Mouse (Mus musculus) lung, embryonic 15.5 days (tissue): ENCODE results near the gene Enpep. TPM values are rescaled to one million over a fixed set of nuclear protein-coding genes. Genes with fewer than 3 reads are reported as not detected.

Source experiments
- ATAC-seq: fragments of 200-750 bp; cut with Nextera tagmentation; 2 replicates; pipeline ENCODE4 v1.8.0; 2017; ENCODE audit warnings: moderate number of reproducible peaks, borderline replicate concordance; ENCODE audit not compliant: low FRiP score, low TSS enrichment; ENCODE audit errors: extremely low read depth
- H3K27ac ChIP-seq: fragments of 300-500 bp; sonication (generic); 2 replicates; pipeline ENCODE4 v1.5.1; 2015; ENCODE audit warnings: moderate library complexity, mild to moderate bottlenecking, inconsistent platforms
- H3K27me3 ChIP-seq: fragments of 300-500 bp; sonication (generic); 2 replicates; pipeline ENCODE4 v1.6.1; 2015; ENCODE audit warnings: inconsistent platforms
- H3K36me3 ChIP-seq: fragments of 300-500 bp; sonication (generic); 2 replicates; pipeline ENCODE4 v1.6.1; 2015; ENCODE audit warnings: inconsistent platforms
- H3K4me1 ChIP-seq: fragments of 300-500 bp; sonication (generic); 2 replicates; pipeline ENCODE4 v1.6.1; 2015; ENCODE audit warnings: inconsistent platforms
- H3K4me2 ChIP-seq: fragments of 300-500 bp; sonication (generic); 2 replicates; pipeline ENCODE4 v1.6.1; 2015; ENCODE audit warnings: inconsistent platforms, mild to moderate bottlenecking, moderate library complexity
- H3K4me3 ChIP-seq: fragments of 300-500 bp; sonication (generic); 2 replicates; pipeline ENCODE4 v1.5.1; 2015; ENCODE audit warnings: mild to moderate bottlenecking, inconsistent platforms
- H3K9ac ChIP-seq: fragments of 300-500 bp; sonication (generic); 2 replicates; pipeline ENCODE4 v1.6.1; 2015; ENCODE audit warnings: inconsistent platforms
- H3K9me3 ChIP-seq: fragments of 300-500 bp; sonication (generic); 2 replicates; pipeline ENCODE4 v1.6.1; 2016; ENCODE audit warnings: inconsistent platforms
- WGBS: fragments of 180-500 bp; shearing (Covaris S2); methylation state at CpG from one replicate; pipeline ENCODE4 v1.1.7; 2015; 5-methylcytosine and 5-hydroxymethylcytosine counted together
- polyA plus RNA-seq: library from polyadenylated mRNA; unstranded; fragments of >200 nt; fragmentation: Nextera tagmentation; extraction: Ambion mirVana; gene quantifications from 2 replicates; pipeline ENCODE4 v1.2.1, GENCODE M21; 2015

The Enpep gene
- polyA plus RNA-seq, 1 experiment from 2014 or later = 44.8 TPM

GRCm38 (mm10) chr3:129309926-129310325 lies 22.6 kb downstream of the Enpep start:
- Histone ChIP-seq H3K27ac (no peak overlapping the region), H3K4me1 (no peaks in the 10 kb centered on the region), H3K27me3 (no peaks in the 10 kb centered on the region; the same call in 1 of the 2 replicates), H3K4me3 (no peak overlapping the region), H3K9ac (no peak overlapping the region), H3K9me3 (no peaks in the 10 kb centered on the region), H3K36me3 (0 out of 2 replicates have a peak, but pooled peaks cover 3% of the 10 kb centered on the region), H3K4me2 (no peak overlapping the region)
- whole genome bisulfite sequencing = 59% methylated on average over 5 of the region's 5 CpGs
- no peak for ATAC-seq

- Histone ChIP-seq H3K4me3 (no peak overlapping the region), H3K9ac (no peak overlapping the region), H3K27ac (no peak overlapping the region), H3K9me3 (no peaks in the 10 kb centered on the region), H3K4me2 (no peak overlapping the region), H3K36me3 (0 out of 2 replicates have a peak, but pooled peaks cover 3% of the 10 kb centered on the region), H3K27me3 (no peaks in the 10 kb centered on the region; the same call in 1 of the 2 replicates), H3K4me1 (no peaks in the 10 kb centered on the region)
- ATAC-seq = no peak
- WGBS = 69% methylated on average over 9 of the region's 9 CpGs
Observed at GRCm38 (mm10) chr3:129308876-129309275, 23.6 kb downstream of the Enpep start.

- no peaks in the 10 kb centered on the region; the same call in 1 of the 2 replicates for H3K27me3 ChIP-seq
- no peak overlapping the region for H3K4me2 ChIP-seq
- WGBS = 41% methylated on average over 10 of the region's 10 CpGs
- no peak overlapping the region for H3K9ac ChIP-seq
- H3K27ac ChIP-seq = no peak overlapping the region
- no peaks in the 10 kb centered on the region for H3K9me3 ChIP-seq
- 0 out of 2 replicates have a peak, but pooled peaks cover 3% of the 10 kb centered on the region for H3K36me3 ChIP-seq
- no peak overlapping the region for H3K4me3 ChIP-seq
- no peak for ATAC-seq
- no peaks in the 10 kb centered on the region for H3K4me1 ChIP-seq
Observed at GRCm38 (mm10) chr3:129308102-129308752, 24.3 kb downstream of the Enpep start.

- H3K9ac ChIP-seq = no peak overlapping the region
- H3K4me1 ChIP-seq = no peaks in the 10 kb centered on the region
- no peak overlapping the region for H3K27ac ChIP-seq
- no peak overlapping the region for H3K4me3 ChIP-seq
- 13% methylated on average over 3 of the region's 3 CpGs for WGBS
- ATAC-seq = no peak
- no peak overlapping the region for H3K4me2 ChIP-seq
- H3K27me3 ChIP-seq = no peaks in the 10 kb centered on the region; the same call in 1 of the 2 replicates
- no peaks in the 10 kb centered on the region for H3K9me3 ChIP-seq
- H3K36me3 ChIP-seq = no peaks in the 10 kb centered on the region
Observed at GRCm38 (mm10) chr3:129303941-129304340, 28.6 kb downstream of the Enpep start.

- Histone ChIP-seq H3K36me3 (no peaks in the 10 kb centered on the region), H3K27me3 (no peaks in the 10 kb centered on the region; the same call in 1 of the 2 replicates), H3K9me3 (no peaks in the 10 kb centered on the region), H3K4me1 (0 out of 2 replicates have a peak, but pooled peaks cover 2% of the 10 kb centered on the region), H3K27ac (no peak overlapping the region), H3K4me2 (no peak overlapping the region), H3K4me3 (no peak overlapping the region), H3K9ac (no peak overlapping the region)
- ATAC-seq = no peak
- 44% methylated on average over 1 of the region's 1 CpGs for WGBS
Observed at GRCm38 (mm10) chr3:129299874-129300273, 32.6 kb downstream of the Enpep start.

- Histone ChIP-seq H3K36me3 (no peaks in the 10 kb centered on the region), H3K4me2 (no peak overlapping the region), H3K27ac (no peak overlapping the region), H3K4me1 (0 out of 2 replicates have a peak, but pooled peaks cover 2% of the 10 kb centered on the region), H3K9ac (no peak overlapping the region), H3K9me3 (no peaks in the 10 kb centered on the region), H3K4me3 (no peak overlapping the region), H3K27me3 (no peaks in the 10 kb centered on the region)
- ATAC-seq = no peak
- 74% methylated on average over 8 of the region's 8 CpGs for WGBS
Observed at GRCm38 (mm10) chr3:129298606-129299005, 33.9 kb downstream of the Enpep start.

GRCm38 (mm10) chr3:129296994-129297393 lies 35.5 kb downstream of the Enpep start:
- Histone ChIP-seq H3K9ac (no peak overlapping the region), H3K4me1 (0 out of 2 replicates have a peak, but pooled peaks cover 2% of the 10 kb centered on the region), H3K9me3 (no peaks in the 10 kb centered on the region), H3K36me3 (peaks cover 4% of the 10 kb centered on the region; the same call in 1 of the 2 replicates), H3K27ac (no peak overlapping the region), H3K4me2 (no peak overlapping the region), H3K4me3 (no peak overlapping the region), H3K27me3 (no peaks in the 10 kb centered on the region)
- no peak for ATAC-seq
- WGBS = 63% methylated on average over 5 of the region's 5 CpGs

GRCm38 (mm10) chr3:129295883-129296282 lies 36.6 kb downstream of the Enpep start:
- no peaks in the 10 kb centered on the region for H3K27me3 ChIP-seq
- no peak overlapping the region for H3K4me2 ChIP-seq
- no peak overlapping the region for H3K4me3 ChIP-seq
- ATAC-seq = no peak
- 0 out of 2 replicates have a peak, but pooled peaks cover 2% of the 10 kb centered on the region for H3K4me1 ChIP-seq
- no peak overlapping the region for H3K9ac ChIP-seq
- peaks cover 4% of the 10 kb centered on the region; the same call in 1 of the 2 replicates for H3K36me3 ChIP-seq
- WGBS = 54% methylated on average over 2 of the region's 2 CpGs
- H3K27ac ChIP-seq = no peak overlapping the region
- H3K9me3 ChIP-seq = no peaks in the 10 kb centered on the region

GRCm38 (mm10) chr3:129289536-129289935 lies 43.0 kb downstream of the Enpep start:
- Histone ChIP-seq H3K9me3 (no peaks in the 10 kb centered on the region), H3K27ac (no peak overlapping the region), H3K36me3 (peaks cover 4% of the 10 kb centered on the region; the same call in 1 of the 2 replicates), H3K4me3 (no peak overlapping the region), H3K27me3 (no peaks in the 10 kb centered on the region), H3K4me1 (no peaks in the 10 kb centered on the region; the same call in 1 of the 2 replicates), H3K4me2 (no peak overlapping the region), H3K9ac (no peak overlapping the region)
- WGBS = 29% methylated on average over 8 of the region's 8 CpGs
- ATAC-seq = no peak

GRCm38 (mm10) chr3:129287140-129287539 lies 45.4 kb downstream of the Enpep start:
- Histone ChIP-seq H3K9ac (no peak overlapping the region), H3K27me3 (no peaks in the 10 kb centered on the region), H3K27ac (no peak overlapping the region), H3K4me2 (no peak overlapping the region), H3K4me3 (no peak overlapping the region), H3K36me3 (no peaks in the 10 kb centered on the region), H3K9me3 (no peaks in the 10 kb centered on the region), H3K4me1 (no peaks in the 10 kb centered on the region; the same call in 1 of the 2 replicates)
- 44% methylated on average over 8 of the region's 8 CpGs for WGBS
- peak; percentile 42; the same call in 1 of the 2 replicates for ATAC-seq

GRCm38 (mm10) chr3:129286426-129286825 lies 46.1 kb downstream of the Enpep start:
- no peaks in the 10 kb centered on the region for H3K36me3 ChIP-seq
- H3K4me3 ChIP-seq = no peak overlapping the region
- no peak overlapping the region for H3K27ac ChIP-seq
- WGBS = 60% methylated on average over 7 of the region's 7 CpGs
- H3K4me1 ChIP-seq = no peaks in the 10 kb centered on the region; the same call in 1 of the 2 replicates
- no peak for ATAC-seq
- H3K9me3 ChIP-seq = no peaks in the 10 kb centered on the region
- H3K27me3 ChIP-seq = no peaks in the 10 kb centered on the region
- H3K9ac ChIP-seq = no peak overlapping the region
- no peak overlapping the region for H3K4me2 ChIP-seq

- Histone ChIP-seq H3K36me3 (no peaks in the 10 kb centered on the region), H3K9me3 (no peaks in the 10 kb centered on the region), H3K27me3 (no peaks in the 10 kb centered on the region), H3K4me2 (no peak overlapping the region), H3K27ac (no peak overlapping the region), H3K4me1 (no peaks in the 10 kb centered on the region; the same call in 1 of the 2 replicates), H3K4me3 (no peak overlapping the region), H3K9ac (no peak overlapping the region)
- WGBS = 80% methylated on average over 5 of the region's 5 CpGs
- ATAC-seq = no peak
Observed at GRCm38 (mm10) chr3:129284326-129284725, 48.2 kb downstream of the Enpep start.
